Mouse (Mus musculus): ENCODE results near the gene Arhgap42. TPM values are rescaled to one million over a fixed set of nuclear protein-coding genes. Genes with fewer than 3 reads are reported as not detected.

Gene Arhgap42
- polyA plus RNA-seq, 1 experiment from 2014 or later = 16.2 TPM

DNA sequence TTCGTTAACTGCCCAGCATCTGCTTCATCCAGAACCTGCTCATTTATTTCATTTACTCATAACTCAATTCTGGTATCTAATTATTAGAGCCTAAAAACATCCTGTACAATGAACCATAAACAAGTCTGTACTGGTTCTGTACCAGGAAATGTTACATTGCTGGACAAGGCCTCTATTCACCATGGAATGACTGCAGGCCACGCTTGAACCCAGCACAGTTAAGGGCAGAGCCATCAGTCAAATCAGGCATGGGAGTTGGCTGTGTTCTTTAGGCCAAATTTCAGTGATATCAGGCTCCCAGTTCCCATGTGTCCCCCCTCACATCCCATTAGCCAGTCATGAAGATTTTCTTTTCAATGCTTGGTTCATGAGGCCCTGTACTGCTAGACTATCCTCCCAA, 20.6 kb downstream of the Arhgap42 start:
- Histone ChIP-seq H3K27ac (ENCODE audit: low read depth, low read length) (no peak overlapping the region), H3K9ac (ENCODE audit: low read depth, low read length) (no peak overlapping the region), H3K27me3 (replicated peaks; ENCODE audit: control insufficient read depth, insufficient read depth, low read length) (no peaks in the 10 kb centered on the region), H3K4me3 (ENCODE audit: low read depth, low read length) (no peak overlapping the region), H3K36me3 (ENCODE audit: control insufficient read depth, insufficient read depth, low read length) (no peaks in the 10 kb centered on the region), H3K9me3 (ENCODE audit: control insufficient read depth, low read length) (no peaks in the 10 kb centered on the region), H3K4me1 (replicated peaks; ENCODE audit: control insufficient read depth, insufficient read depth, low read length) (no peaks in the 10 kb centered on the region), H3K4me2 (no peak overlapping the region)
- 70% methylated on average over 2 of the region's 2 CpGs for WGBS
- ATAC-seq (replicated peaks; ENCODE audit: low FRiP score) = no peak
- no peak for DNase-seq (ENCODE audit: low spot score)

DNA sequence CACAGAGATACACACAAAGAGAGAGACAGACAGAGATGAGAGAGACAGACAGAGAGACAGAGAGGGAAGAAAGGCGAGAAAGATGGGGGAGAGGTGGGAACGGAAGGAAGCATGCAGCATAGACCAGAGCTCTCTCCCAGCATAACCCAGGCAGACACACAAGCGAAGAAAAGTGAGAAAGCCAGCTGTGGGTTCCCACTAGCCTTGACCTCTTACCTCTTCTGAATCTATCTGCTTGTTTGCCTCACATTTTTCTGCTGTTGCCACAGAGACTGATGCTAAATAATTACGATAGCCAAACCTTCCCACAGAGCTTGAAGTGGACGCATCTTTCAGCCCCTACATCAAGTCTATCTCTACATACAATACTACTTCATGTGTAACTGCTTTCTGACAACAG, 24.1 kb downstream of the Arhgap42 start:
- Histone ChIP-seq H3K36me3 (ENCODE audit: control insufficient read depth, insufficient read depth, low read length) (no peaks in the 10 kb centered on the region), H3K4me2 (no peak overlapping the region), H3K27me3 (replicated peaks; ENCODE audit: control insufficient read depth, insufficient read depth, low read length) (no peaks in the 10 kb centered on the region), H3K4me3 (ENCODE audit: low read depth, low read length) (no peak overlapping the region), H3K4me1 (replicated peaks; ENCODE audit: control insufficient read depth, insufficient read depth, low read length) (no peaks in the 10 kb centered on the region), H3K9ac (ENCODE audit: low read depth, low read length) (no peak overlapping the region), H3K9me3 (ENCODE audit: control insufficient read depth, low read length) (no peaks in the 10 kb centered on the region), H3K27ac (ENCODE audit: low read depth, low read length) (no peak overlapping the region)
- DNase-seq (ENCODE audit: low spot score) = no peak
- no peak for ATAC-seq (replicated peaks; ENCODE audit: low FRiP score)
- WGBS = 80% methylated on average over 5 of the region's 5 CpGs

DNA sequence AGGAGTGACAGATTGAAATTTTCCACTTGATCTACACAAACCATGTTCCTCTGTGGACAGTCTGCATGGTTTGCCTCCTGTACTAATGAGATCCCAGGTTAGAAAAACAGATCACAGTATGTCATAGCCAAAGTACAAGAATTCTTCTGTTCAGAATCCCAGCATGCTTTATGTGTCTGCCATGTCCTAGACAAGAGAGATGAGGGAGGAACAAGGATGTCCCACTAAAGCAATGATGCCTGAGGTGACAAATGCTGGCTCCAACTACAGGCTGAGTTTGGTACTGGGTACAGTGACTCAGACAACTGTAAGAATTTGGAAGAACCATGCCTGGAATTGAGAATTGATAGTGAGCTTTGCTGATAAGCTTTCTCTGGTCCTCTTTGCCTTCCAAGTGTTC, 24.6 kb downstream of the Arhgap42 start:
- Histone ChIP-seq H3K9ac (ENCODE audit: low read depth, low read length) (no peak overlapping the region), H3K36me3 (ENCODE audit: control insufficient read depth, insufficient read depth, low read length) (no peaks in the 10 kb centered on the region)
- DNase-seq (ENCODE audit: low spot score) = no peak

DNA sequence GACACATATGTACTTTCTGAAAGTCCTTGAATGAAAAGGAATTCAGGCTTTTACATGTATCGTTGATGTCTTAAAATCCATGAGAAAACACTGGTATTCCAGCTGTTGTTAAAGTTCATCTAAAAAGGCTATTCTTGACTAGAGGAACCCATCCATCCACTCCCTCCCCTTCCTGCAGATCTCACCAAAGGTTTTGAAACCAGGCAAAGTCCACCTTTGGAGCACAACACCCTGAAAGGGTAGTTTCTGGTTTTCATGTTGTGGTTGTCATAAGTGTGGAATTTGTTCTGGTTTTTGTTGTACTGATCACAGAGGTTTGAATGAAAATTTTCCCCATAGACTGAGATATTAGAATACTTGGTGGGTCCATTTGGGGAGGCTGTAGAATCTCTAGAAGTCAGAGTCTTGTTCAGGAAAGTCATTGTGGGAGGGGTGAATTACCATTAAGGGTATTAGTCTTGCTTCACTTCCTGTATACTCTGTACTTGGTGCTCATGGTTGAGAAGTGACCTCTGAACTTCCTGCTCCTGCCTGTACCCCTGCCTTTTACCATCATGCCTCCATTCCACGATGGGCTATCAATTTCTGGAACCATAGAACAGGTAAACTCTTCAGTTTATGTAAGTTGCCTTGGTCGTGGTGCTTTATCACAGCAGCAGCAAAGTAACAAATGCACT, 27.4 kb downstream of the Arhgap42 start:
- H3K9me3 ChIP-seq (ENCODE audit: control insufficient read depth, low read length) = no peaks in the 10 kb centered on the region
- no peak overlapping the region for H3K4me2 ChIP-seq
- no peak for DNase-seq (ENCODE audit: low spot score)
- no peaks in the 10 kb centered on the region; the same call in 1 of the 2 replicates for H3K4me1 ChIP-seq (replicated peaks; ENCODE audit: control insufficient read depth, insufficient read depth, low read length)
- H3K4me3 ChIP-seq (ENCODE audit: low read depth, low read length) = no peak overlapping the region
- no peak for ATAC-seq (replicated peaks; ENCODE audit: low FRiP score)
- H3K27me3 ChIP-seq (replicated peaks; ENCODE audit: control insufficient read depth, insufficient read depth, low read length) = no peaks in the 10 kb centered on the region
- H3K36me3 ChIP-seq (ENCODE audit: control insufficient read depth, insufficient read depth, low read length) = no peaks in the 10 kb centered on the region
- H3K27ac ChIP-seq (ENCODE audit: low read depth, low read length) = no peak overlapping the region
- 71% methylated on average over 3 of the region's 3 CpGs for WGBS
- H3K9ac ChIP-seq (ENCODE audit: low read depth, low read length) = no peak overlapping the region

More for the DNA sequence above, 24.6 kb downstream of the Arhgap42 start:
- no peaks in the 10 kb centered on the region for H3K9me3 ChIP-seq (ENCODE audit: control insufficient read depth, low read length)
- H3K27ac ChIP-seq (ENCODE audit: low read depth, low read length) = no peak overlapping the region
- no peak for ATAC-seq (replicated peaks; ENCODE audit: low FRiP score)
- H3K4me3 ChIP-seq (ENCODE audit: low read depth, low read length) = no peak overlapping the region
- no peaks in the 10 kb centered on the region for H3K27me3 ChIP-seq (replicated peaks; ENCODE audit: control insufficient read depth, insufficient read depth, low read length)
- no peaks in the 10 kb centered on the region for H3K4me1 ChIP-seq (replicated peaks; ENCODE audit: control insufficient read depth, insufficient read depth, low read length)
- no peak overlapping the region for H3K4me2 ChIP-seq

DNA sequence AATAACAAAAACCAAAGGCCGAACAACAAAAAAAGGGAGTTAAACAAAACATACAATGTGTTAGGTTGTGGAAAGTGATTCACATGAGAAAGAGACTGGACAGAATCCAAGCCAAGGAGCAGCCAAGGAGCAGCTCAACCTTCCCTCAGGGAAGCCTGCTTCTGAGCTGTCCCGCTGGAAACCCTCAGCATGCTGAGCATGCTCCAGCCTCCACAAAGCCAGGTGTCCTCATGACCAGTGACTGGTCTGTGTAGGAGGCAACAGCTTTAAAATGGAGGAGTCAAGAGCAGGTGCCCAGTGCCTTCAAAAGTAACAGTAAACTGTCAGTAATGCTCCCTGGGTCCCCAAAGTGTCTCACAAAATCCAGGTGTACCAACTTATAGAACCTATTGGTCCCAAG, 28.4 kb downstream of the Arhgap42 start:
- Histone ChIP-seq H3K27ac (ENCODE audit: low read depth, low read length) (no peak overlapping the region), H3K4me2 (no peak overlapping the region), H3K9ac (ENCODE audit: low read depth, low read length) (no peak overlapping the region), H3K4me1 (replicated peaks; ENCODE audit: control insufficient read depth, insufficient read depth, low read length) (no peaks in the 10 kb centered on the region; the same call in 1 of the 2 replicates), H3K4me3 (ENCODE audit: low read depth, low read length) (no peak overlapping the region), H3K9me3 (ENCODE audit: control insufficient read depth, low read length) (no peaks in the 10 kb centered on the region), H3K36me3 (ENCODE audit: control insufficient read depth, insufficient read depth, low read length) (no peaks in the 10 kb centered on the region), H3K27me3 (replicated peaks; ENCODE audit: control insufficient read depth, insufficient read depth, low read length) (no peaks in the 10 kb centered on the region)
- 92% methylated on average over 2 of the region's 2 CpGs for WGBS
- ATAC-seq (replicated peaks; ENCODE audit: low FRiP score) (no peak), DNase-seq (ENCODE audit: low spot score) (no peak)

DNA sequence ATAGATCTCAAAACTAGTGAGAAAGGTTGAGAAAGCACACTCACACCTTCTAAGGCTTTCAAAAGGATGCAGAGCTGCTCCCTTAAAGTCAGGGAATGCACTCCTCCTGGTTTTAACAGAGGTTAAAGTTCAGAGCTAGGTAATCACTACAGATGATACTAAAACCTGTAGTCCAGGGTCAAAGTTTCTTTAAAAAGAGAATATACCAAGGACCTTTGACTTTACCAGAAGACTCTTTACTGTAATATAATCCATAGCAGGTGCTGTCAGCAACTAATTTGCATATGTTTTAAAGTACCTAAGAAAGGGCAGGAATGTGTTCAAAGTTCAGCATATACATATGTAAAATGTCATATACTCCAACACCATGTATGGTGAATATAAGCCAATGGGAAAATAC, 30.7 kb downstream of the Arhgap42 start:
- Histone ChIP-seq H3K4me3 (ENCODE audit: low read depth, low read length) (no peak overlapping the region), H3K36me3 (ENCODE audit: control insufficient read depth, insufficient read depth, low read length) (no peaks in the 10 kb centered on the region), H3K9me3 (ENCODE audit: control insufficient read depth, low read length) (no peaks in the 10 kb centered on the region), H3K27me3 (replicated peaks; ENCODE audit: control insufficient read depth, insufficient read depth, low read length) (no peaks in the 10 kb centered on the region), H3K9ac (ENCODE audit: low read depth, low read length) (no peak overlapping the region), H3K27ac (ENCODE audit: low read depth, low read length) (no peak overlapping the region), H3K4me1 (replicated peaks; ENCODE audit: control insufficient read depth, insufficient read depth, low read length) (no peaks in the 10 kb centered on the region; the same call in 1 of the 2 replicates), H3K4me2 (no peak overlapping the region)
- DNase-seq (ENCODE audit: low spot score) = no peak
- ATAC-seq (replicated peaks; ENCODE audit: low FRiP score) = no peak

DNA sequence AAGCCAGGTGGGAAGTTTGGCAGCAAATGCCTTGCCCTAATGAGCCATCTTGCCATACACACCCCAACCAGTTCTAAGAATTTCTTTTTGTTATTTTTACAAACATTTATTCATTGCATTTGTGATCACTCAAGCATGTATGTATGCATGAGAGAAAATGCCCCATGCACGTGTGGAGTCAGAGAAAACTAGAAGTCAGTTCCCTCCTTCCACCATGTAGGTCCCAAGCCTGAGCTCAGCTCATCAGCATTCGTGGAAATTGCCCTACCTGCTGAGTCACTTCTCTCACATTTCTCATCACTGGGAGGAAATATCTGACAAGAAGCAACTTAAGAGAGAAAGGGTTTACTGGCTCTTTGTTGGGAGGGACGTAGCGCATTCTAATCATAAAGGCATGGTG, 31.6 kb downstream of the Arhgap42 start:
- Histone ChIP-seq H3K9ac (ENCODE audit: low read depth, low read length) (no peak overlapping the region), H3K4me2 (no peak overlapping the region), H3K4me3 (ENCODE audit: low read depth, low read length) (no peak overlapping the region), H3K27ac (ENCODE audit: low read depth, low read length) (no peak overlapping the region), H3K27me3 (replicated peaks; ENCODE audit: control insufficient read depth, insufficient read depth, low read length) (no peaks in the 10 kb centered on the region), H3K36me3 (ENCODE audit: control insufficient read depth, insufficient read depth, low read length) (no peaks in the 10 kb centered on the region), H3K9me3 (ENCODE audit: control insufficient read depth, low read length) (no peaks in the 10 kb centered on the region), H3K4me1 (replicated peaks; ENCODE audit: control insufficient read depth, insufficient read depth, low read length) (no peaks in the 10 kb centered on the region; the same call in 1 of the 2 replicates)
- WGBS = 50% methylated on average over 4 of the region's 4 CpGs
- ATAC-seq (replicated peaks; ENCODE audit: low FRiP score) (no peak), DNase-seq (ENCODE audit: low spot score) (no peak)

DNA sequence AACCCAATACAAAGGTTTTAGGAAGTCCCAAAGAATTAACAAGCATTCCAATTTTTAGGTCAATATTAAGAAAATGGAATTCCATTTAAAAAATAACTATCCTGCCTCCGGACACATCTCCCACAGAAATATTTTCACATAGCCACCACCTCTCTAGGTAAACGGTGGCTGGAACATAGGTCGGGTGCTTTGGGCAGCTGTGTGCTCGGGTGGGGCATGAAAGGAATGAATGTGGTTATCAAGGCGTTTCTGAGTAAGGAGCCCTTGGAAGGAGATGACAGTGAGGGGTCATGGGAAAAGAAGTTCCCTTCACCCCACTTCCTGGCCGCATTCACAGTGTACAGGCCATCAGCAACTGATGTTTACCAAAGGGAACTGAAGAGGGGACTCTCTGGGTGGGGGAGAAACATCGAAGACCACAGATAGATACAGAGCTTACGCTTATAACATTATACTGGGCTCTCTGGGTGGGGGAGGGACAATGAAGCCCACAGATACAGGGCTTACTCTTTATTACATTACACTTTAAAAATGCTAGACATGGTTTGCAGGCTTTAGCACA, 38.0 kb downstream of the Arhgap42 start:
- Histone ChIP-seq H3K4me3 (ENCODE audit: low read depth, low read length) (no peak overlapping the region), H3K4me1 (replicated peaks; ENCODE audit: control insufficient read depth, insufficient read depth, low read length) (no peaks in the 10 kb centered on the region), H3K27ac (ENCODE audit: low read depth, low read length) (no peak overlapping the region), H3K9ac (ENCODE audit: low read depth, low read length) (no peak overlapping the region), H3K4me2 (no peak overlapping the region), H3K36me3 (ENCODE audit: control insufficient read depth, insufficient read depth, low read length) (no peaks in the 10 kb centered on the region), H3K9me3 (ENCODE audit: control insufficient read depth, low read length) (no peaks in the 10 kb centered on the region), H3K27me3 (replicated peaks; ENCODE audit: control insufficient read depth, insufficient read depth, low read length) (no peaks in the 10 kb centered on the region)
- no peak for DNase-seq (ENCODE audit: low spot score)
- 54% methylated on average over 8 of the region's 8 CpGs for WGBS
- ATAC-seq (replicated peaks; ENCODE audit: low FRiP score) = no peak

DNA sequence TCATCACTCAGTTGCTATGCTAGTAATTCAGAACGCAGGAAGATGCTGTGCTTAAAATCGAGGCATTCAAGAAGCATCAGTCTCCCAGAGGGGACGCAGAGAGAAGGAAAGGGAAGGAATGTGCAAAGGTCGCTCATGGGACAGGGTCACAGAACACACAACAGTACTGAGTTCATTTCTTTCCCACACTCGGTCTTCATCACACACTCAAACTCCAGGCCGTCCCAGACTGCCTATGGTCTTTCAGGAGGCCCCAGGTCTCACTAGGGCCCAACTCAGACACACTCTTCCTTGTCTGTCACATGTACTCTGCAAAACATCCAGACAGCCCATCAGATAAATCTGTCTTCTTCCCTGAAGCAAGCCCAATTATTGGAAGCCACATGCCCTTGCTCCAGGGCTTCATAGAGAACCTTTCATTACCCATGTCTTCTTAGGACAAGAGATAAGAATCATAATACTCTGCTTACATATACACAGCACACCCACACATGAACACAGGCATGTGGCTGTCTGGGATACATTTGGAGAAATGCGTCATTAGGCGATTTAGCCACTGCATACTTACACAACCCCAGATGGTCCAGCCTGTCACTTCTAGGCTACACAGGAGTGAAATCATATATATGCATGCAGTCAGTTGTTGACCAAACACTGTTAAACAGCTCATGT, 39.6 kb downstream of the Arhgap42 start:
- H3K4me3 ChIP-seq (ENCODE audit: low read depth, low read length) = no peak overlapping the region
- H3K27me3 ChIP-seq (replicated peaks; ENCODE audit: control insufficient read depth, insufficient read depth, low read length) = no peaks in the 10 kb centered on the region
- DNase-seq (ENCODE audit: low spot score) (no peak), ATAC-seq (replicated peaks; ENCODE audit: low FRiP score) (no peak; the same call in 1 of the 2 replicates)
- H3K27ac ChIP-seq (ENCODE audit: low read depth, low read length) = no peak overlapping the region
- H3K9ac ChIP-seq (ENCODE audit: low read depth, low read length) = no peak overlapping the region
- H3K9me3 ChIP-seq (ENCODE audit: control insufficient read depth, low read length) = no peaks in the 10 kb centered on the region
- WGBS = 59% methylated on average over 8 of the region's 8 CpGs
- H3K36me3 ChIP-seq (ENCODE audit: control insufficient read depth, insufficient read depth, low read length) = no peaks in the 10 kb centered on the region
- H3K4me2 ChIP-seq = no peak overlapping the region
- H3K4me1 ChIP-seq (replicated peaks; ENCODE audit: control insufficient read depth, insufficient read depth, low read length) = no peaks in the 10 kb centered on the region
